Mouse (Mus musculus): ENCODE data around the gene Fam214b. TPM values are rescaled to one million over a fixed set of nuclear protein-coding genes. Genes with fewer than 3 reads are reported as not detected.

Gene Fam214b
- polyA plus RNA-seq, 1 experiment from 2014 or later: 9.5 TPM

DNA sequence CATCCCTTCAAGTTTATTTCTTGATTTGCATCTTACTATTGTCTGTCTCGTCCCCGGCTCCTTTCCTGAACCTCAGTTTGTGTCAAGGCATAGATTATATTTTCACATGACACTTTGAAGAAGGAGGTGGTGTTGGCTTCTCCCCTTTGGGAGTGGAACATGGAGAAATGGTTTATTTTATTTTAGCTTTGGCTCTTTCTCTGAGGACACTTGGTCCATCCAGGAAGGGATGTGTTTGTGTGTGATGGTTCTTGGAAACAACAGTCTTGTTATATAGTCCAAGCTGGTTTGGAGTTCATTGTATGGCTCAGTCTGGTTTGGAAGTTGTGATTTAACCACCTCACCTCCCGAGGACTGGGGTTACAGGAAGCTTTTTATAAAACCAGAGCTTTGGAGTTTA is 13.7 kb upstream of the Fam214b start:
- Histone ChIP-seq H3K9me3 (ENCODE audit: control insufficient read depth, low read length) (no peaks in the 10 kb centered on the region), H3K27me3 (replicated peaks; ENCODE audit: control insufficient read depth, insufficient read depth, low read length) (peaks cover 23% of the 10 kb centered on the region), H3K36me3 (ENCODE audit: control insufficient read depth, insufficient read depth, low read length) (no peaks in the 10 kb centered on the region), H3K4me3 (ENCODE audit: low read depth, low read length) (peak overlapping the region; percentile 67), H3K4me2 (ENCODE audit: low read depth, low read length) (peak overlapping the region; percentile 95), H3K9ac (ENCODE audit: low read depth, low read length) (no peak overlapping the region), H3K27ac (replicated peaks; ENCODE audit: low read depth, low read length) (no peak overlapping the region), H3K4me1 (ENCODE audit: control insufficient read depth, insufficient read depth, low read length) (peaks cover 5% of the 10 kb centered on the region; the same call in 1 of the 2 replicates)
- DNase-seq (ENCODE audit: low spot score) (no peak), ATAC-seq (ENCODE audit: low read depth) (no peak)
- 31% methylated on average over 3 of the region's 3 CpGs for WGBS

DNA sequence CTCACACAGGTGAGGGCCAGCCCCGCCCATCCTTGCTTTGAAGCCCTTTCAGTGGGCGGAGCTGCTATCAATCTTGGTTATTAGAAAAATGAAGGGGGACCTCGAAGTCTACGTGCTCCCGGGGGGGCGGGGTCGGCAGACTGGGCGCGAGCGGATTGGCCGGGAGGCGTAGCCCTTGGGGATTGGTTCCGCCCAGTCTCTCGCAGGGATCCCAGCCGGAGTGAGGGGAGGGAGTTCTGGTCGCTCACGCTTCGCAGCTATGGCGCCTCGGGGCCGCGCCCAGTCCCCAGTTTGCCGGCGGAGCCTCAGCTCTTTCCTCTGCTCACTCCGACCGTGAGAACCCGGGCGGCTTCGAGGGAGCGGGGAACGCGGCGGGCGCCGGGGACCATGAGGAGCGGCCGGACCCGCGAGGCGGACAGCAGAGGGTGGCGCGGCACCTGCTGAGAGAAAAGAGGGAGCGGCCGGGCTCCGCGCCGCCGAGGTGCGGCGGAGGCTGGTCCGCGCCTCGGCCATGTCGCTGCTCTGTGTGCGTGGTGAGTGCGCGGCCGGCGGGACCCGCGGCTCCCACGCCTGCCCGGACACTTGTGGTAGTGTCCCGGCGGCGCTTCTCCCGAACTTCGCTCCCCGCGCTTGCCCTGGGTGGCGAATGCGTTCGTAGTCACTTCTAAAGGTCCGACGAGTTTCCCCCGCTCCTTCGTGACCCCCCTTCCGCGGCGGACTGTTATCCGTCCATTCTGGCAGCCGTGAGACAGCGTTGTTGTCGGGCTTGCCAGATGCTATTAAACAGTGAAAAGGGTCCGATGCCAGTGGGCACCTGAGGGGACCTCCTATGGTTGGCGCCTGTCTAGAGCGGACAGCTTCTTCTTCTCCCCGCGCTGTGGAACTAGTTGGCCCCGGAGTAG is 13.0 kb upstream of the Fam214b start, which contains the start of gene Unc13b:
Unc13b (plus strand) TSS at position 201 of the 902 bp plus-strand sequence.
- Histone ChIP-seq H3K36me3 (ENCODE audit: control insufficient read depth, insufficient read depth, low read length) (no peaks in the 10 kb centered on the region), H3K27me3 (replicated peaks; ENCODE audit: control insufficient read depth, insufficient read depth, low read length) (peaks cover 23% of the 10 kb centered on the region), H3K4me1 (ENCODE audit: control insufficient read depth, insufficient read depth, low read length) (peaks cover 5% of the 10 kb centered on the region; the same call in 1 of the 2 replicates), H3K9ac (ENCODE audit: low read depth, low read length) (peak within 1 kb of the TSS; percentile 66), H3K27ac (replicated peaks; ENCODE audit: low read depth, low read length) (no peak within 1 kb of the TSS; the same call in 1 of the 2 replicates), H3K9me3 (ENCODE audit: control insufficient read depth, low read length) (no peaks in the 10 kb centered on the region), H3K4me2 (ENCODE audit: low read depth, low read length) (peak within 1 kb of the TSS; percentile 95), H3K4me3 (ENCODE audit: low read depth, low read length) (peak within 1 kb of the TSS; percentile 67)
- under 1% methylated on average over 51 of the region's 90 CpGs for WGBS
- ATAC-seq (ENCODE audit: low read depth) (peak; percentile 97), DNase-seq (ENCODE audit: low spot score) (peak; percentile 96)

DNA sequence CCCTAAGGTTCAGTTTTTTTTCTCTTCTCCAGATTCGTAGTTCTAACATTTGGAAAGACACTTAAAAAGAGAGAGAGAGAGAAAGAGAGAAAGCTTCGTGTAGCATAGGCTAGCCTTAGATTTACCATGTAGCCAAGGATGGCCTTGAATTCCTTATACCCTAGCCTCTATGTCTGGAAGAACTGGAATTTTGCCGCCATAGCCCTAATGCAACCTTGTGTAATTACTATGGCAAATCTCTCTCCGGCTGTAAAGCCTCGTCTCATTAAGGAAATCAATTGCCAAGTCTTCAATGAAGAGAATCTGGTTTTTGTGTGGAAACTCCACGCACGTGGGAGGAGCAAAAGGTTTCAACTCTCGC is 12.4 kb upstream of the Fam214b start:
- ATAC-seq (ENCODE audit: low read depth): peak; percentile 3; the same call in 1 of the 2 replicates
- 21% methylated on average over 8 of the region's 8 CpGs for WGBS

DNA sequence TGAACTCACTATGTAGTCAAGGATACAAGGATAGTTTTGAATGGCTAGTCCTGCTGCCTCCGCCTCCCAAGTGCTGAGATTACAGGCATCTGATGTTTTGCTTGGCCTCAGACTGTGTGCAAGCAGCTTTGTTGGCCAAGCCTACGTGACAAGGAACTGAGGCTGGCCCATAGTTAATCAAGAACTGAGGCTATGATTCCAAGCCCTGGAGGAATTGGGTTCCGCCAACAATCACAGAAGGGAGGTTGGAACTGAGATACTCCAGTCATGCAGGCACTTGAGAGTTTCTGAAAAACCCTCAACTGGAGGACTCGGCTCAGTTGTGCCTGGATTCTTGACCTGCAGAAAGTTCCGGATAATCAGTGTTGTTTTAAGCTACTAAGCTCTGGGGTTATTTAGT is 11.6 kb upstream of the Fam214b start:
- Histone ChIP-seq H3K4me1 (ENCODE audit: control insufficient read depth, insufficient read depth, low read length) (peaks cover 5% of the 10 kb centered on the region; the same call in 1 of the 2 replicates), H3K27ac (replicated peaks; ENCODE audit: low read depth, low read length) (no peak overlapping the region), H3K4me3 (ENCODE audit: low read depth, low read length) (no peak overlapping the region), H3K9me3 (ENCODE audit: control insufficient read depth, low read length) (no peaks in the 10 kb centered on the region), H3K9ac (ENCODE audit: low read depth, low read length) (no peak overlapping the region), H3K4me2 (ENCODE audit: low read depth, low read length) (no peak overlapping the region), H3K36me3 (ENCODE audit: control insufficient read depth, insufficient read depth, low read length) (no peaks in the 10 kb centered on the region), H3K27me3 (replicated peaks; ENCODE audit: control insufficient read depth, insufficient read depth, low read length) (peaks cover 23% of the 10 kb centered on the region)
- no peak for ATAC-seq (ENCODE audit: low read depth)
- 87% methylated on average over 5 of the region's 5 CpGs for WGBS
- DNase-seq (ENCODE audit: low spot score): no peak

More for the DNA sequence above, 12.4 kb upstream of the Fam214b start:
- Histone ChIP-seq H3K4me2 (ENCODE audit: low read depth, low read length) (peak overlapping the region; percentile 95), H3K4me1 (ENCODE audit: control insufficient read depth, insufficient read depth, low read length) (peaks cover 5% of the 10 kb centered on the region; the same call in 1 of the 2 replicates), H3K27ac (replicated peaks; ENCODE audit: low read depth, low read length) (no peak overlapping the region), H3K36me3 (ENCODE audit: control insufficient read depth, insufficient read depth, low read length) (no peaks in the 10 kb centered on the region), H3K27me3 (replicated peaks; ENCODE audit: control insufficient read depth, insufficient read depth, low read length) (peaks cover 23% of the 10 kb centered on the region), H3K9me3 (ENCODE audit: control insufficient read depth, low read length) (no peaks in the 10 kb centered on the region), H3K9ac (ENCODE audit: low read depth, low read length) (no peak overlapping the region), H3K4me3 (ENCODE audit: low read depth, low read length) (peak overlapping the region; percentile 67)
- DNase-seq (ENCODE audit: low spot score): no peak

DNA sequence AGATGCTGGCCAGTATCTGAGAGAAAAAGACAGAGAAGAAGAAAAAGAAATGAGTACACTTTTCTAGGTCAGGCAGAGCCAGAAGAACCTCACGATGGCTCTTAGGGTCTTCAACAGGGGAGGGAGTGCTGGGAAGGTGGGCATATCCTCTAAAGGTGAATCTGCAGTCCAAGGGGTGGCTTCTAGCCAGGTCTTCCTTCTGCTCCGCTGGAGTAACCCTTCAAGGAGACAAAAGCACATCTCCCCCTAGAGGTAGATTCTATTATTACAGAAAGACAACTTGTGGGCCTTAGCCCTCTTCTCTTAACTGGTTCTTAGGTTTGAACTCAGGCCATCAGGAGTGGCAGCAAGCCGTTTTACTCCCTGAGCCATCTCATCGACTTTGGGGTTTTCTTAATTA is 6.6 kb upstream of the Fam214b start:
- Histone ChIP-seq H3K27me3 (replicated peaks; ENCODE audit: control insufficient read depth, insufficient read depth, low read length) (no peaks in the 10 kb centered on the region), H3K27ac (replicated peaks; ENCODE audit: low read depth, low read length) (no peak overlapping the region), H3K4me3 (ENCODE audit: low read depth, low read length) (no peak overlapping the region), H3K4me1 (ENCODE audit: control insufficient read depth, insufficient read depth, low read length) (no peaks in the 10 kb centered on the region), H3K9me3 (ENCODE audit: control insufficient read depth, low read length) (no peaks in the 10 kb centered on the region), H3K36me3 (ENCODE audit: control insufficient read depth, insufficient read depth, low read length) (no peaks in the 10 kb centered on the region), H3K9ac (ENCODE audit: low read depth, low read length) (no peak overlapping the region), H3K4me2 (ENCODE audit: low read depth, low read length) (no peak overlapping the region)
- DNase-seq (ENCODE audit: low spot score): peak; percentile 79
- no peak; the same call in 1 of the 2 replicates for ATAC-seq (ENCODE audit: low read depth)
- WGBS: 11% methylated on average over 3 of the region's 4 CpGs

DNA sequence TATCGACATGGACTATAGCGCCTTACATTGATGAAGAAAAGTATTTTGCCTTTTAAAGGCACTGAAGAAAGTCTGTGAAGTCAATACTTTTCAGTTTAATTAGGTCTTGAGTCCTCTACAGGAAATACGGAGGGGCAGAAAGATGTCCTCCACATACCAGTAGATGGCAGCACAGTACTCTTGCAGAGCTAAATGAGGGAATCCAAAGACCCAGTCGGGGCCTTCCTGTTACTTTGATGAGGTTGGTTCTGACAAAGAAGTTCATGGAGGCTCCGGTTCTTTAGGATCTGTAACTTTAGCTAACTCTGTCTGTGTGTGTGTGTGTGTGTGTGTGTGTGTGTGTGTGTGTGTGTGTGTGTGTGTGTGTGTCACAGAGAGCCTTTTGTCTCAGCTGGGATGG is 1.2 kb upstream of the Fam214b start:
- Histone ChIP-seq H3K27ac (replicated peaks; ENCODE audit: low read depth, low read length) (no peak overlapping the region), H3K9me3 (ENCODE audit: control insufficient read depth, low read length) (no peaks in the 10 kb centered on the region), H3K4me3 (ENCODE audit: low read depth, low read length) (no peak overlapping the region), H3K4me1 (ENCODE audit: control insufficient read depth, insufficient read depth, low read length) (peaks cover 17% of the 10 kb centered on the region; the same call in 1 of the 2 replicates), H3K27me3 (replicated peaks; ENCODE audit: control insufficient read depth, insufficient read depth, low read length) (no peaks in the 10 kb centered on the region), H3K9ac (ENCODE audit: low read depth, low read length) (no peak overlapping the region), H3K36me3 (ENCODE audit: control insufficient read depth, insufficient read depth, low read length) (no peaks in the 10 kb centered on the region), H3K4me2 (ENCODE audit: low read depth, low read length) (peak overlapping the region; percentile 76)
- no peak for ATAC-seq (ENCODE audit: low read depth)
- 8% methylated on average over 5 of the region's 5 CpGs for WGBS
- DNase-seq (ENCODE audit: low spot score): peak; percentile 96

DNA sequence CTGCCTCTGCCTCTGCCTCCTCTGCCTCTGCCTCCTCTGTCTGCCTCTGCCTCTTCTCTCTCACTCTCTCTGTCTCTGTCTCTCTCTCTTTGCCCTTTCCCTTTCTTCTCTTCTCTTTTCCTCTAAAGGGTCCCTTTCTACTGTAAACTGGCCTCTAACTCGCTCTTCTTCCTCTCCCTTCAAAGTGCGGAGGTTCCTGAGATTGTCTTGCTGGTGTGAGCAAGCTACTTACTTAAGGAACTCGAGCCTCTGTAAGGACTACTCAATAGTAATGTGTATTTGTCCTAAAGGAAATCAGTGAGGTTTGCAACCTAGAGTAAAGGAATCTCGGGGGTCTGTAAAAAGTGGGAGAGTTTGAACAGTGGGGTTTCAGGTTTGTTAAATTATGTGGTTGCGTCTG is 587 bp upstream of the Fam214b start:
- no peaks in the 10 kb centered on the region for H3K36me3 ChIP-seq (ENCODE audit: control insufficient read depth, insufficient read depth, low read length)
- 55% methylated on average over 5 of the region's 5 CpGs for WGBS
- ATAC-seq (ENCODE audit: low read depth) (no peak), DNase-seq (ENCODE audit: low spot score) (no peak)
- H3K27me3 ChIP-seq (replicated peaks; ENCODE audit: control insufficient read depth, insufficient read depth, low read length): no peaks in the 10 kb centered on the region
- H3K9me3 ChIP-seq (ENCODE audit: control insufficient read depth, low read length): no peaks in the 10 kb centered on the region
- H3K4me2 ChIP-seq (ENCODE audit: low read depth, low read length): peak overlapping the region; percentile 76; the same call in 1 of the 2 replicates
- H3K27ac ChIP-seq (replicated peaks; ENCODE audit: low read depth, low read length): no peak overlapping the region; the same call in 1 of the 2 replicates
- peaks cover 17% of the 10 kb centered on the region; the same call in 1 of the 2 replicates for H3K4me1 ChIP-seq (ENCODE audit: control insufficient read depth, insufficient read depth, low read length)
- 0 out of 2 replicates have a peak overlapping the region, but pooled peaks have one; percentile 1 for H3K4me3 ChIP-seq (ENCODE audit: low read depth, low read length)
- H3K9ac ChIP-seq (ENCODE audit: low read depth, low read length): no peak overlapping the region; the same call in 1 of the 2 replicates

DNA sequence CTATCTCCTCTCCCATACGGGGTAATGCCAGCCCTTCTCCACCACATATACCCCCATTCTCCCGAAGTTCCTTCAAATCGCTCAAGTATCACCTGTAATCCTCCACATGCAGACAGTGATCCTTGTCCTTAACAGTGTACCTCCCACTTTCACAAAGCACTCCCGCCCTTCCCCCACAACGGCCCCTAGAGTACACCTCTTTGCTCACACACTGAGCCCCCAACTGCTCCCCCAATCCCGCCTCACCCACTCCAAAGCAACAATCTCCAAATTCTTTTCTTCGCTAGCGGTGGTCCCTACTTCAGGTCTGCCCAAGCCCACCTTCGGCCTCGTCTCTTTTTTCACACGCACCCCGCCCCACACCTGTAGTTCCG is 748 bp downstream of the Fam214b start:
- Histone ChIP-seq H3K9ac (ENCODE audit: low read depth, low read length) (peak overlapping the region; percentile 63), H3K4me2 (ENCODE audit: low read depth, low read length) (peak overlapping the region; percentile 76), H3K36me3 (ENCODE audit: control insufficient read depth, insufficient read depth, low read length) (no peaks in the 10 kb centered on the region), H3K27me3 (replicated peaks; ENCODE audit: control insufficient read depth, insufficient read depth, low read length) (no peaks in the 10 kb centered on the region), H3K9me3 (ENCODE audit: control insufficient read depth, low read length) (no peaks in the 10 kb centered on the region), H3K4me1 (ENCODE audit: control insufficient read depth, insufficient read depth, low read length) (peaks cover 17% of the 10 kb centered on the region; the same call in 1 of the 2 replicates), H3K27ac (replicated peaks; ENCODE audit: low read depth, low read length) (0 out of 2 replicates have a peak overlapping the region, but pooled peaks have one; percentile 71), H3K4me3 (ENCODE audit: low read depth, low read length) (peak overlapping the region; percentile 54)
- ATAC-seq (ENCODE audit: low read depth): peak; percentile 1; the same call in 1 of the 2 replicates
- WGBS: 8% methylated on average over 13 of the region's 13 CpGs
- DNase-seq (ENCODE audit: low spot score): no peak
